Mouse (Mus musculus) lung, adult 18-20 months (tissue): ENCODE measurements at regions not wholly inside any gene's neighbourhood (a gene's known extent, or its start where the extent isn't known, plus 50 kb on each side); places are given as distances from the start of the nearest gene placed in this dataset.

ENCODE experiments used
- DNase-seq, 2 experiments: peaks; one replicate each; pipeline ENCODE4 v3.0.0; 2022; ENCODE audit warnings: mixed read lengths in 2 of 2

GRCm38 (mm10) chr2:30743976-30744620 is 59.4 kb downstream of the 1700001O22Rik start:
- peak in 1 of 2 experiments; percentile 64 for DNase-seq

DNA sequence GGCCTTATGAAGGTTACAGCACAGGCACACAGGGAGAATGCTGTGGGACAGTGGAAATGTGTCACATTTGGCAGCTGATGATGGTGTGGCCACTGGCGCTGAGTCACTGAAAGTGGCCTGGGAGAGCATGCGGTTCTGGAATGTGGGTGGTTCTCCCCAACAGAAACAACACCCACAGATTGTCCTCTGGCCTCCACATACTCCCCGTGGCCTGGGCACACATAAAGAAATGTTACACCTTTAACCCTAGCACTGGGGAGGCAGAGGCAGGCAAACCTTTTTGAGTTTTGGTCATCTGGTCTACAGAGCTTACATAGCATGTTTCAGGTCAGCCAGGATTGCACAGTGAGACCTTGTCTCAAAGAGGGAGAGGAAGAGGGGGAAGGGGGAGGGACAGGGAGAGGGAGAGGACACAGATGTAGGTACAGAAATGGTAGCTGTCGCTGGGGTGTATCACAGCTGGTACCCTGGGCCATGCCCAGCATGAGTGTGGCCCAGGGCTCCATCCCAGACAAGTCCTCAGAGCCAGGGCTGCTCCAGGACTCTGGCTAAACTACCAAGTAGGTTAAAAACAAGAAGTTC is 60.1 kb downstream of the 1700001O22Rik start:
- DNase-seq = peak; percentile 69 to 82

DNA sequence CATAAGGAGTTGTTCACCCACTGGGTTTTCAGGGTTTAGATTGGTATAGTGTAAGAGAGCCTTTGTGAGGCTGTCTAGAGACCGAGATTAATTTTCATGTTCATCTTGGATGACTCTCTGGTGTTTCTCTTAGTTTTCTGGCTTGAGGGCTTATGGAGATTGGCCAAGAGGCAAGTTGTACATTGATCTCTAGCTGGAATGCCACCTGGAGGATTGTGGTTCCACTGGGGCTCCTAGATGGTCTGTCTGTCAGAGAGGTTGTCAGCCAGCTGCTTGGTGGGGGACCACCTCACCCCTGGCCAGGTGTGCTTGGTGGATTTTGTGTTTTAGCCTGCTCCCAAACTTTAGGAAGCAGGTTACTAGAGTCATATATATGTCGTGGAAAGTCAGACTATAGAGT is 62.0 kb downstream of the 1700001O22Rik start:
- no peak for DNase-seq

- DNase-seq = no peak
Observed at GRCm38 (mm10) chr2:30737759-30738158, 65.7 kb downstream of the 1700001O22Rik start.

DNA sequence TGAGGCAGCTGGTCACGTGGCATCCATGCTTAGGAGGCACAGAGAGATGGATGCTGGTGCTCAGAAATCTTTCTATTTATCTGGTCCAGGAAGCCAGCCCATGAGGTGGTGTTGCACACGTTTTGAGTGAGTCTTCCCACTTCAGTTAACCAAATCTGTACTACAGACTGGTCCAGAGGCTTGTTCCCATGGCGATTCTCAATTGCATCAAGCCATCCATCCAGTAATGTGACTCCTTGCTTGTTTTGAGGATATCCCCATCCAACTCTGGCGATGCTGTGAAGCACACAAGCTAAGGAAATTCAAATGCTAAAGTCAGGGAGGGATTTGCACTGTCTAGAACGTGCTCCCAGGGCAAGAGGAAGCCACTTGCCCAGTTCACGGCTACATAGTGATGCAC is 66.8 kb downstream of the 1700001O22Rik start:
- no peak for DNase-seq

DNA sequence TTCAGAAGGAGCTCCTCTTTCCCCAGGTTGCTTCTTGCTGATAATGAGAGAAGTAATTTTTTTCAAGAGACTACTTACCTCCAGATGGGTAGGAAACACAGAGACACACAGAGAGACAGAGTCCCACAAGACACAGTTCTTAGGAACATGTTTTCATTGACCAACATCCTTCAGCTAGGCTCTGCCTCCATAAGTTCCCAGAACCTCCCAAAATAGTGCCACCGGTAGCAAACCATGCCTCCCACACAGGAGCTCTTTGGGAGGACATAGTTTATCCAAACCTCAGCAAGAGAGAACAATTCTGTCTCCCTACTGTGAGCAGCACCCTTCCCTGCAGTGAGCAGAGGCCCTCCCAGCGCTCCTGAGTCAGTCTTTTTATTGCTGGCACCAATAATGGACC is 67.2 kb downstream of the 1700001O22Rik start:
- DNase-seq = no peak

GRCm38 (mm10) chr2:30733853-30734252 is 69.6 kb downstream of the 1700001O22Rik start:
- no peak for DNase-seq

DNA sequence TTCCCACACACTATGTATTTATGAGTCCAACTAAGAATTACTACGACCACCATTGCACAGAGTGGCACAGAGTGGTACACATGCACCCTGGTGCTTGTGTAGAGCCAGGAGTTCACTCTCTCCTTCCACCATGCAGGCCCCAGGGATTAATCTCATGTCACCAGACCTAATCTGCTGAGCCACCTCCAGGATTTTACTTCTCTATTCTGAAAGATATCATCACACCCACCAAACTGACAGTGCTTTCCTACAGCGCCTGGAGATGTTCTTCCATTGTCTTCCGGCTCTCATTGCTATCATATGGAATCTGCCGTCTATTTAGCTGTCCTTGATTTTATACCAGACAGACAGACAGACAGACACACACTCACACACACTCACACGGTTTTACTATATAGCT is 71.6 kb downstream of the 1700001O22Rik start:
- DNase-seq = no peak

GRCm38 (mm10) chr2:30727948-30728347 is 75.5 kb downstream of the 1700001O22Rik start:
- no peak for DNase-seq

DNA sequence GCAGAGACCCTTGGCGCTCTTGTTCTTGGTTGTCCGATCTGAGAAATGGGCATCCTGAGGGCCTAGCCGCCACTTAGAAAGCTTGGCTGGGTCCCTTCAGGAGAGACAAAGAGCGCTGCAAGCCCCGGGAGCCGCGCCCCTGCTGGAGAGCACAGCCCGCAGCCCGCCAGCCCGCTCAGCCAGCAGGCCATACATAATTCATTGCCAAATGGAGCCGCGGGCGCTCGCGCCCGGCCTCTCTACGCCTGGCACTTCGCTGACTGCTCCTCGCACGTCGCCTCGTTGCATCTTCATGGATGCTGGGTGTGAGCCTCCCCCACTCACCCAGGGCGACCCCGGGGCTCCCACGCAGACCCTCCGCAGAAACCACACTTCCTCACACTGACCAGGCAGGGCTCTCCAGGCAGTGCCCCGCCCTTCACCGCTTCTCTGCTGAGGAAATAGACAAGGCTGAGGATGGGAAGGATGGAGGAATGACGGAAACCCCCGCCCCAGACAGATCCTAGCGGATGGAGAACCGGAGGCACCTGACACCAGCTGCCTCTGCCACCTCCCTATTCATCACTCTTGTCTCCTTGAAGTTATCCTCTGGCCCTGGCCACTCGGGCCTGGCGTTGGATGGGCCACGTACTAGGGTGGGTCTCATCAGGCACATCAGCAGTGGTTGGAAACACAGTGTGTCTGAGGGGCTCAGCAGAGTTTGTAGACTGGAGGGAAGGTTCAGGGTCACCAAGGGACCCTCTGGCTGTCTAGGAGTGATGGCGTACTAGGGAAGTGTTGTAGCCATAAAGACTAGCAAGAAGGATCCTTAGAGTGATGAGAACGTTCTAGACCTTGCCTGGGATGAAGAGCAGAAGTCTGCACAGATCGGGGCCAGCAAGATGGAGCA is 77.6 kb downstream of the 1700001O22Rik start:
- peak in 1 of 2 experiments; percentile 26 for DNase-seq

GRCm38 (mm10) chr2:30725186-30725585 is 78.3 kb downstream of the 1700001O22Rik start:
- no peak for DNase-seq

DNA sequence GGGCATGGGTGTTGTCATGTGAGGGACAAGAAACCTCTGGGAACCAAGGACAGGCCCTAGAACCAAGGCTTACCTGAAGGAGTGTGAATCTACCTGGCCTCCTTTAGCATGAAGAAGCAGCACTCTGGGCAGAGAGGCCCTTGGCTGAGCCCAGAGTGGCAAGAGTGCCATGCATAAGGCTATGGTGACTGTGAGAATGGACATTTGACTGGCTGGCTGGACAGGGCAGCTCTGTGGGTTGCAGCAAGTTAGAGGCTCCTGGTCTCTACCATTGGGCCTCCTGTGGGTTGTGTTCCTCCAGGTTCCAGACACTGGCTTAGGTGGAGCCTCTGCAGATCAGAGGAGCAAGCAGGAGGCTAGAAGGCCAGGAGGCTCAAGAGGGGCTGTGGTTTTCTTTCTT is 78.9 kb downstream of the 1700001O22Rik start:
- DNase-seq = no peak

DNA sequence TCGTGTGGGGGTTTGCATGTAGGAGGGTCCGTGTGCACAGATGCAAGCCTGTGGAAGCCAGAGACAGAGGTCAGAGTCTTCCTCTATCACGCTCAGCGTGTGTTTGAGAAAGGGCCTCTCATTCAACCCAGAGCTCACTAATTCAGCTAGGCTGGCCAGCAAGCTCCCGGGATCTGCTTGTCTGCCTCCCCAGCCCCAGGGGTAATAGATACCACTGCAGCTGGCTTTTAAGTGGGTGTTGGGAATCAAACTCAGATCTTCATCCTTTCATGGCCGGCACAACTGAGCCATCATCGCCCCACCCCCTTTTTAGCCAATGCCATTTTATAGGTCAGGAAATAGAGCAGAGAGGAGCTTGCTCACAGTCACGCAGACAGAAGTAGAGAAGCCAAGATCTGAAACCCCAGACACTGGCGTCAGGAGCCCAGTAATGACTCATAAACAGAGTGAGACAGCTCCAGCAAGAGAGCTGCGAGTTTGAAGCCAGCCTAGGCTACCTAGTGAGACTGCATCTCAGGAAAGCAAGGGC is 80.3 kb downstream of the 1700001O22Rik start:
- no peak for DNase-seq

GRCm38 (mm10) chr2:30722263-30723050 is 81.0 kb downstream of the 1700001O22Rik start:
- DNase-seq = no peak

DNA sequence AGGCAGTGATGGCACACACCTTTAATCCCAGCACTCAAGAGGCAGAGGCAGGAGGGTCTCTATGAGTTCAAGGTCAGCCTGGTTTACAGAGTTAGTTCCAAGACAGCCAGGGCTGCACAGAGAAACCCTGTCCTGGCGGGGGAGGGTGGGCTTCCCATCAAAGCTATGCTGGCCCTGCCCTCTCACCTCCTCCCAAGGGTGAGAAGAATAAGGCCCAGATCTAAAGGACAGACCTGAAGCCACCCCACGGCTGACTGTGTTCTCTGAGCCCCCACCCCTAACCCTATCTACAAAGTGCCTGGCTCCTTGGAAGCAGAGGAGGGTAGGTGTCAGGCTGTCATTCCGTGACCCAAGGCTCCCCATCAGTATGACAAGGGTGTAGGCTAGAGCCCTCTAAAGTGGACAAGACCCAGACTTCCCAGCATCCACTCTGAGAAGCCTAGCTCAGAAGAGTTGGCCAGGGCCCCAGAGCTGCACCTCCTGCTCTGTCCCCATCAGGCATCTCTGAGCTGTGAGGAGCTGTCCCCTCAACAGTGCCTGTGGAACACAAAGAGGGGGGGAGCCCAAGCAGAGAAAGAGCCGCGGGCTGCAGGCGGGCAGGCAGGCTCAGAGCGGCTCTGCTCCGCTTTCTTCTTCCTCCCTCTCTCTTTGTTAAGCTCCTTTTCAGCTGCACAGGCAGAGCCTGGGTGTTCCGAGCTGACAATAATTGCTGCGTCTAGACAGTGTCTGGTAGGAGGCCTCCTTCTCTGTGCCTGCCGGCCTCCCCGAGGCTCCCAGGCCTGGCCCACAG is 81.8 kb downstream of the 1700001O22Rik start:
- DNase-seq = no peak

- no peak for DNase-seq
Observed at GRCm38 (mm10) chr2:30721048-30721461, 82.4 kb downstream of the 1700001O22Rik start.

DNA sequence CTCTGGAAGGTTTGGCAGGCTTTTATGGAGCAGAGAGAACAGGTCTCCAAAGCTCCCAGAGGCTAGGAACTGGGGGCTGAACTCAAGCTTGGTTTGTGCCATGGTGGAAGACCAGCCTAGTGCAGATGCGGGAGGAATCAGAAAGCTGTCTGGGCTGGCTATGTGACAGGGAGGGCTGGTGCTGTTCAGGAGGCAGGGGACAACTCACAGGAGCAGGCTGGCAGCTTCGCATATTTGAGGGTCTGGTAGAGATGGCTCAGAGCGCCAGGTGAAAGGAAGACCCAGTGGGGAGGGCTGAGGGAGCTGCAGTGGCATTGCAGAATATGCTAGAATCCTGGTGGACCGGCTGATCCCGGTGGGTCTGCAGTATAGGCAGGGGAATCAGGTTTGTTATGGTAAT is 83.2 kb downstream of the 1700001O22Rik start:
- DNase-seq = no peak

GRCm38 (mm10) chr2:30719611-30720290 is 83.7 kb downstream of the 1700001O22Rik start:
- peak in 1 of 2 experiments; percentile 25 for DNase-seq

- peak; percentile 86 to 90 for DNase-seq
Observed at GRCm38 (mm10) chr2:30718741-30719381, 84.6 kb downstream of the 1700001O22Rik start.

DNA sequence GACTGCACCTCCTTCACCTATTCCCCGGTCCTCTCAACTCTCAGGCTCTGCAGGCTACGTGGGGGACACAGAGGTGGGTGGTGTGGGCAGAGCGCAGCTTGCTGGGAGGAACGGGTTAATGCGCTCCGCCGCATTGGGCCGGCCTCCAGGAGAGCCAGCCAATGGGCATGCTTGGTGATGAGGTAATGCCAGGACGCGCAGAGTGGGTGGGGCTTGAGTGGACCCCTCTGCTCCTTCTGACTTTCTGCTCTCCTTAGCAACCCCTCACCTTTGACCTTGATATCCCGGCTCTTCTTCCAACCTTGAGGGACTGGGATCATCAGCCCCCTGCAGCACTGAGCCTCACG is 85.2 kb downstream of the 1700001O22Rik start:
- peak; percentile 91 to 93 for DNase-seq
